In the genomic region with DNA sequence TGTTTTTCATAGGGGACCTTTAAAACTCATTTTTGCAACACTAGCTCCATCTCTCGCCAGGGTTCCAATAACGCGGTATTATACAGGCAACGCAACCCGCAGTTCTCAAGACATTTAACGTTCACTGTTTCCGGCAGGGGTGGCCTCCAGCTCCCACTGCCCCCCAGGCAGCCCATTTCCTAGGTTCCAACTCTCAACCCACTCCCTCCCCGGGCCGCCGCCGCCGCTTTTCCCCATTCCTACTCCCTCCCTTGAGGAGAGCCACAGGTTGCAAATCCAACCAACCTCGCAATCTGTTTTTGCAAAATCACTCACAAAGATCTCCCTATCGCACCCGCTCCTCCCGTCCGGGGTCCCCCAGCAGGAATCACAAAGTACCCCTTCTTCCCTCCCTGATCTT, we compare ENCODE assay signal across 8 mouse cellular contexts. TPM values are rescaled to one million over a fixed set of nuclear protein-coding genes. Genes with fewer than 3 reads are reported as not detected.
DNase-seq lines count a peak whose midpoint lies in the region; ATAC-seq and TF ChIP-seq lines count a peak whose summit lies in the region.

No protein-coding gene starts in this region.

- no peaks in the 10 kb centered on the region for H3K9me3 ChIP-seq in heart, embryonic 11.5 days (replicated peaks; ENCODE audit: control insufficient read depth, low read length)
- H3K9me3 ChIP-seq in kidney, postnatal 0 days (replicated peaks; ENCODE audit: low read length) = no peaks in the 10 kb centered on the region
- H3K9me3 ChIP-seq in midbrain, embryonic 15.5 days = no peaks in the 10 kb centered on the region

- no peak for TF ChIP-seq CTCF in kidney, postnatal 0 days (IDR thresholded peaks at IDR 0.05; ENCODE audit: low read depth)

- H3K27me3 ChIP-seq in heart, embryonic 11.5 days (ENCODE audit: control insufficient read depth, insufficient read depth, low read length) = no peaks in the 10 kb centered on the region
- H3K27me3 ChIP-seq in kidney, postnatal 0 days (ENCODE audit: insufficient read depth, low read length) = no peaks in the 10 kb centered on the region
- peaks cover 32% of the 10 kb centered on the region for H3K27me3 ChIP-seq in midbrain, embryonic 15.5 days (replicated peaks)

- H3K9ac ChIP-seq in heart, embryonic 11.5 days (ENCODE audit: low read depth, low read length) = peak overlapping the region; percentile 79
- peak overlapping the region; percentile 85 for H3K9ac ChIP-seq in kidney, postnatal 0 days (ENCODE audit: low read depth, low read length)
- H3K9ac ChIP-seq in midbrain, embryonic 15.5 days = peak overlapping the region; percentile 74

- H3K4me1 ChIP-seq in heart, embryonic 11.5 days (ENCODE audit: control insufficient read depth, insufficient read depth, low read length) = peaks cover 17% of the 10 kb centered on the region; the same call in 1 of the 2 replicates
- H3K4me1 ChIP-seq in kidney, postnatal 0 days (replicated peaks; ENCODE audit: insufficient read depth, low read length) = peaks cover 14% of the 10 kb centered on the region
- H3K4me1 ChIP-seq in midbrain, embryonic 15.5 days = peaks cover 44% of the 10 kb centered on the region

- no peak overlapping the region for H3K27ac ChIP-seq in heart, embryonic 11.5 days (ENCODE audit: low read depth, low read length)
- H3K27ac ChIP-seq in kidney, postnatal 0 days = peak overlapping the region; percentile 99
- no peak overlapping the region for H3K27ac ChIP-seq in midbrain, embryonic 15.5 days

- no peak for ATAC-seq in heart, embryonic 11.5 days (replicated peaks; ENCODE audit: insufficient number of reproducible peaks, low FRiP score, low TSS enrichment)
- ATAC-seq in kidney, postnatal 0 days (replicated peaks; ENCODE audit: low FRiP score, low read depth) = no peak
- no peak for ATAC-seq in midbrain, embryonic 15.5 days (replicated peaks)

- DNase-seq in right cerebral cortex, postnatal 14 days = peak; percentile 33
- no peak for DNase-seq in right cerebral cortex, postnatal 36 days (ENCODE audit: low spot score in 2 of 2)
- DNase-seq in cerebellum, adult 8-10 months = peak; percentile 61
- DNase-seq in kidney, postnatal 0 days (ENCODE audit: low spot score) = peak; percentile 48
- no peak for DNase-seq in frontal cortex, adult 2 months (ENCODE audit: extremely low spot score in 1 of 2, low spot score in 1 of 2)
- DNase-seq in frontal cortex, postnatal 14 days (ENCODE audit: low spot score in 2 of 2) = no peak

- WGBS in heart, embryonic 11.5 days (ENCODE audit: insufficient replicate concordance) = under 1% methylated on average over 17 of the region's 17 CpGs
- under 1% methylated on average over 17 of the region's 17 CpGs for WGBS in kidney, postnatal 0 days
- WGBS in midbrain, embryonic 15.5 days = under 1% methylated on average over 17 of the region's 17 CpGs

- no peaks in the 10 kb centered on the region for H3K36me3 ChIP-seq in heart, embryonic 11.5 days (ENCODE audit: control insufficient read depth, insufficient read depth, low read length)
- no peaks in the 10 kb centered on the region for H3K36me3 ChIP-seq in kidney, postnatal 0 days (ENCODE audit: insufficient read depth, low read length)
- H3K36me3 ChIP-seq in midbrain, embryonic 15.5 days (replicated peaks) = no peaks in the 10 kb centered on the region

- peak overlapping the region; percentile 80 for H3K4me3 ChIP-seq in heart, embryonic 11.5 days (ENCODE audit: low read depth, low read length)
- H3K4me3 ChIP-seq in kidney, postnatal 0 days (replicated peaks; ENCODE audit: low read depth, low read length) = peak overlapping the region; percentile 68
- H3K4me3 ChIP-seq in midbrain, embryonic 15.5 days = peak overlapping the region; percentile 53

- H3K4me2 ChIP-seq in heart, embryonic 11.5 days = peak overlapping the region; percentile 71
- H3K4me2 ChIP-seq in kidney, postnatal 0 days (ENCODE audit: low read length) = peak overlapping the region; percentile 92
- H3K4me2 ChIP-seq in midbrain, embryonic 15.5 days = peak overlapping the region; percentile 92

RNA-seq across cellular contexts. Expression of a gene that starts 1.4 kb away (rescaled TPM):
- polyA plus RNA-seq in heart, embryonic 11.5 days (2014; fragmentation: Nextera tagmentation; extraction: Ambion mirVana) = not detected in 2 replicates
- not detected in 2 replicates for polyA plus RNA-seq in kidney, postnatal 0 days (2015; fragmentation: Nextera tagmentation; extraction: Ambion mirVana)
- polyA plus RNA-seq in midbrain, embryonic 15.5 days (2015; fragmentation: Nextera tagmentation; extraction: Ambion mirVana) = not detected in 2 replicates
- not detected in 2 replicates for polyA plus RNA-seq in frontal cortex, adult 2 months (2012; rRNA removed)

RNA-seq across cellular contexts. Expression of a gene that starts 1.8 kb away (rescaled TPM):
- polyA plus RNA-seq in heart, embryonic 11.5 days (2014; fragmentation: Nextera tagmentation; extraction: Ambion mirVana) = 0.27 and 0.40 TPM in 2 replicates
- 0.74 and 0.80 TPM in 2 replicates for polyA plus RNA-seq in kidney, postnatal 0 days (2015; fragmentation: Nextera tagmentation; extraction: Ambion mirVana)
- 0.47 and 0.57 TPM in 2 replicates for polyA plus RNA-seq in midbrain, embryonic 15.5 days (2015; fragmentation: Nextera tagmentation; extraction: Ambion mirVana)
- 19.2 and 20.8 TPM in 2 replicates for polyA plus RNA-seq in frontal cortex, adult 2 months (2012; rRNA removed)

RNA-seq across cellular contexts. Expression of a gene that starts 54.7 kb away (rescaled TPM):
- polyA plus RNA-seq in heart, embryonic 11.5 days (2014; fragmentation: Nextera tagmentation; extraction: Ambion mirVana) = not detected in 2 replicates
- polyA plus RNA-seq in kidney, postnatal 0 days (2015; fragmentation: Nextera tagmentation; extraction: Ambion mirVana) = not detected in 2 replicates
- 0.11 and 0.22 TPM in 2 replicates for polyA plus RNA-seq in midbrain, embryonic 15.5 days (2015; fragmentation: Nextera tagmentation; extraction: Ambion mirVana)
- 0.48 and 0.55 TPM in 2 replicates for polyA plus RNA-seq in frontal cortex, adult 2 months (2012; rRNA removed)

Comparison
In these comparisons a context has a peak if more than half of its experiments do, and no peak if none do; other contexts are left out.
1. DNase-seq: peak in right cerebral cortex, postnatal 14 days (single experiment), cerebellum, adult 8-10 months (single experiment) and kidney, postnatal 0 days (single experiment); none in right cerebral cortex, postnatal 36 days (0 of 2), frontal cortex, adult 2 months (0 of 2) and frontal cortex, postnatal 14 days (0 of 2).
2. RNA of a gene that starts 1.8 kb away (polyA plus RNA-seq): 19.2 to 20.8 TPM in frontal cortex, adult 2 months; 0.74 to 0.80 TPM in kidney, postnatal 0 days, 0.47 to 0.57 TPM in midbrain, embryonic 15.5 days and 0.27 to 0.40 TPM in heart, embryonic 11.5 days; every median in the first group is over 10 times any median in the second.
3. Peak in every context shown above with its lines, with median percentiles within 50 percentile points of each other: H3K4me2 ChIP-seq, H3K4me3 ChIP-seq and H3K9ac ChIP-seq.